Mouse (Mus musculus): ENCODE results near the gene Lclat1. TPM values are rescaled to one million over a fixed set of nuclear protein-coding genes. Genes with fewer than 3 reads are reported as not detected.
"Not testable (repeated sequence)": the region's sequence is repeated elsewhere in the genome, so short reads cannot be mapped to it uniquely, and the experiment has no call there.

Gene Lclat1
- polyA plus RNA-seq, 1 experiment = 20.5 TPM

- no peak for DNase-seq (ENCODE audit: extremely low spot score in 1 of 2, low spot score in 1 of 2)
Measured at GRCm38 (mm10) chr17:73136562-73137484, 29.0 kb downstream of the Lclat1 start.

- DNase-seq (ENCODE audit: extremely low spot score in 1 of 2, low spot score in 1 of 2) = no peak
Measured at GRCm38 (mm10) chr17:73138217-73138616, 30.4 kb downstream of the Lclat1 start.

GRCm38 (mm10) chr17:73142029-73142428 lies 34.2 kb downstream of the Lclat1 start:
- no peak for DNase-seq (ENCODE audit: extremely low spot score in 1 of 2, low spot score in 1 of 2)

- DNase-seq (ENCODE audit: extremely low spot score in 1 of 2, low spot score in 1 of 2) = no peak
Measured at GRCm38 (mm10) chr17:73142445-73142844, 34.7 kb downstream of the Lclat1 start.

- no peak for DNase-seq (ENCODE audit: extremely low spot score in 1 of 2, low spot score in 1 of 2)
Measured at GRCm38 (mm10) chr17:73145426-73145825, 37.6 kb downstream of the Lclat1 start.

- no peak for DNase-seq (ENCODE audit: extremely low spot score in 1 of 2, low spot score in 1 of 2)
Measured at GRCm38 (mm10) chr17:73148607-73149006, 40.8 kb downstream of the Lclat1 start.

- DNase-seq (ENCODE audit: extremely low spot score in 1 of 2, low spot score in 1 of 2) = not testable (repeated sequence)
Measured at GRCm38 (mm10) chr17:73152790-73153525, 45.2 kb downstream of the Lclat1 start.

- no peak for DNase-seq (ENCODE audit: extremely low spot score in 1 of 2, low spot score in 1 of 2)
Measured at GRCm38 (mm10) chr17:73153672-73154071, 45.9 kb downstream of the Lclat1 start.

GRCm38 (mm10) chr17:73156606-73157005 lies 48.8 kb downstream of the Lclat1 start:
- no peak for DNase-seq (ENCODE audit: extremely low spot score in 1 of 2, low spot score in 1 of 2)

GRCm38 (mm10) chr17:73161795-73162194 lies 54.0 kb downstream of the Lclat1 start:
- no peak for DNase-seq (ENCODE audit: extremely low spot score in 1 of 2, low spot score in 1 of 2)

GRCm38 (mm10) chr17:73162445-73163208 lies 54.8 kb downstream of the Lclat1 start:
- DNase-seq (ENCODE audit: extremely low spot score in 1 of 2, low spot score in 1 of 2) = no peak

GRCm38 (mm10) chr17:73163597-73163996 lies 55.8 kb downstream of the Lclat1 start:
- no peak for DNase-seq (ENCODE audit: extremely low spot score in 1 of 2, low spot score in 1 of 2)

GRCm38 (mm10) chr17:73164121-73164520 lies 56.3 kb downstream of the Lclat1 start:
- DNase-seq (ENCODE audit: extremely low spot score in 1 of 2, low spot score in 1 of 2) = no peak

GRCm38 (mm10) chr17:73169461-73169860 lies 61.7 kb downstream of the Lclat1 start:
- no peak for DNase-seq (ENCODE audit: extremely low spot score in 1 of 2, low spot score in 1 of 2)

GRCm38 (mm10) chr17:73170141-73170540 lies 62.4 kb downstream of the Lclat1 start:
- DNase-seq (ENCODE audit: extremely low spot score in 1 of 2, low spot score in 1 of 2) = no peak

- DNase-seq (ENCODE audit: extremely low spot score in 1 of 2, low spot score in 1 of 2) = peak in 1 of 2 experiments; percentile 54
Measured at GRCm38 (mm10) chr17:73174083-73174562, 66.3 kb downstream of the Lclat1 start.

GRCm38 (mm10) chr17:73175720-73176119 lies 67.9 kb downstream of the Lclat1 start:
- no peak for DNase-seq (ENCODE audit: extremely low spot score in 1 of 2, low spot score in 1 of 2)

GRCm38 (mm10) chr17:73177079-73177478 lies 69.3 kb downstream of the Lclat1 start:
- no peak for DNase-seq (ENCODE audit: extremely low spot score in 1 of 2, low spot score in 1 of 2)

- no peak for DNase-seq (ENCODE audit: extremely low spot score in 1 of 2, low spot score in 1 of 2)
Measured at GRCm38 (mm10) chr17:73186929-73187328, 79.1 kb downstream of the Lclat1 start.

GRCm38 (mm10) chr17:73194146-73194545 lies 86.4 kb downstream of the Lclat1 start:
- DNase-seq (ENCODE audit: extremely low spot score in 1 of 2, low spot score in 1 of 2) = no peak

GRCm38 (mm10) chr17:73194575-73194974 lies 86.8 kb downstream of the Lclat1 start:
- peak in 1 of 2 experiments; percentile 48 for DNase-seq (ENCODE audit: extremely low spot score in 1 of 2, low spot score in 1 of 2)

Data from frontal cortex, adult 2 months (tissue).